Mouse (Mus musculus): ENCODE data around the gene Vars.
"Not testable (repeated sequence)": the region's sequence is repeated elsewhere in the genome, so short reads cannot be mapped to it uniquely, and the experiment has no call there.

Vars gene

GRCm38 (mm10) chr17:35000717-35001451 lies at the start of gene Vars:
Gene Vars (plus strand): TSS chr17:35000987.
- in situ Hi-C loops (cut with MboI; ENCODE audit: low pct_unique_long_range_greater_than_20kb in 1 of 2, low sequenced_read_pairs in 2 of 2, unreplicated experiment in 1 of 2), result loop anchor here in 1 of 2 experiments (10.0 kb wide), 1 partner anchor 114 kb away; the partner anchor contains the start of gene Ly6g5b

GRCm38 (mm10) chr17:34951636-34952377 lies 49.0 kb upstream of the Vars start:
- in situ Hi-C loops (cut with MboI; ENCODE audit: low pct_unique_long_range_greater_than_20kb in 1 of 2, low sequenced_read_pairs in 2 of 2, unreplicated experiment in 1 of 2), result no loop called here

GRCm38 (mm10) chr17:34952378-34953040 lies 48.3 kb upstream of the Vars start:
- in situ Hi-C loops (cut with MboI; ENCODE audit: low pct_unique_long_range_greater_than_20kb in 1 of 2, low sequenced_read_pairs in 2 of 2, unreplicated experiment in 1 of 2), result no loop called here

GRCm38 (mm10) chr17:34953258-34953657 lies 47.5 kb upstream of the Vars start:
- in situ Hi-C loops (cut with MboI; ENCODE audit: low pct_unique_long_range_greater_than_20kb in 1 of 2, low sequenced_read_pairs in 2 of 2, unreplicated experiment in 1 of 2), result no loop called here

- in situ Hi-C loops (cut with MboI; ENCODE audit: low pct_unique_long_range_greater_than_20kb in 1 of 2, low sequenced_read_pairs in 2 of 2, unreplicated experiment in 1 of 2), result no loop called here
These were observed 46.9 kb upstream of the Vars start for GRCm38 (mm10) chr17:34953904-34954303.

- in situ Hi-C loops (cut with MboI; ENCODE audit: low pct_unique_long_range_greater_than_20kb in 1 of 2, low sequenced_read_pairs in 2 of 2, unreplicated experiment in 1 of 2), result no loop called here
These were observed 46.0 kb upstream of the Vars start for GRCm38 (mm10) chr17:34954831-34955230.

GRCm38 (mm10) chr17:34955884-34956283 lies 44.9 kb upstream of the Vars start:
- in situ Hi-C loops (cut with MboI; ENCODE audit: low pct_unique_long_range_greater_than_20kb in 1 of 2, low sequenced_read_pairs in 2 of 2, unreplicated experiment in 1 of 2), result no loop called here

- in situ Hi-C loops (cut with MboI; ENCODE audit: low pct_unique_long_range_greater_than_20kb in 1 of 2, low sequenced_read_pairs in 2 of 2, unreplicated experiment in 1 of 2), result no loop called here
These were observed 44.4 kb upstream of the Vars start for GRCm38 (mm10) chr17:34956340-34956739.

- in situ Hi-C loops (cut with MboI; ENCODE audit: low pct_unique_long_range_greater_than_20kb in 1 of 2, low sequenced_read_pairs in 2 of 2, unreplicated experiment in 1 of 2), result not testable (repeated sequence)
These were observed 43.5 kb upstream of the Vars start for GRCm38 (mm10) chr17:34957291-34957690.

GRCm38 (mm10) chr17:34957966-34958365 lies 42.8 kb upstream of the Vars start:
- in situ Hi-C loops (cut with MboI; ENCODE audit: low pct_unique_long_range_greater_than_20kb in 1 of 2, low sequenced_read_pairs in 2 of 2, unreplicated experiment in 1 of 2), result not testable (repeated sequence)

GRCm38 (mm10) chr17:34958734-34959129 lies 42.1 kb upstream of the Vars start:
- in situ Hi-C loops (cut with MboI; ENCODE audit: low pct_unique_long_range_greater_than_20kb in 1 of 2, low sequenced_read_pairs in 2 of 2, unreplicated experiment in 1 of 2), result not testable (repeated sequence)

- in situ Hi-C loops (cut with MboI; ENCODE audit: low pct_unique_long_range_greater_than_20kb in 1 of 2, low sequenced_read_pairs in 2 of 2, unreplicated experiment in 1 of 2), result not testable (repeated sequence)
These were observed 41.5 kb upstream of the Vars start, which contains the start of gene Hspa1b for GRCm38 (mm10) chr17:34959130-34959778. Gene Hspa1b (minus strand): TSS chr17:34959238.

GRCm38 (mm10) chr17:34959881-34960515 lies 40.8 kb upstream of the Vars start:
- in situ Hi-C loops (cut with MboI; ENCODE audit: low pct_unique_long_range_greater_than_20kb in 1 of 2, low sequenced_read_pairs in 2 of 2, unreplicated experiment in 1 of 2), result no loop called here

GRCm38 (mm10) chr17:34960702-34961493 lies 39.9 kb upstream of the Vars start:
- in situ Hi-C loops (cut with MboI; ENCODE audit: low pct_unique_long_range_greater_than_20kb in 1 of 2, low sequenced_read_pairs in 2 of 2, unreplicated experiment in 1 of 2), result no loop called here

- in situ Hi-C loops (cut with MboI; ENCODE audit: low pct_unique_long_range_greater_than_20kb in 1 of 2, low sequenced_read_pairs in 2 of 2, unreplicated experiment in 1 of 2), result no loop called here
These were observed 38.7 kb upstream of the Vars start for GRCm38 (mm10) chr17:34962125-34962524.

GRCm38 (mm10) chr17:34962841-34963240 lies 37.9 kb upstream of the Vars start:
- in situ Hi-C loops (cut with MboI; ENCODE audit: low pct_unique_long_range_greater_than_20kb in 1 of 2, low sequenced_read_pairs in 2 of 2, unreplicated experiment in 1 of 2), result no loop called here

GRCm38 (mm10) chr17:34964640-34965049 lies 36.1 kb upstream of the Vars start:
- in situ Hi-C loops (cut with MboI; ENCODE audit: low pct_unique_long_range_greater_than_20kb in 1 of 2, low sequenced_read_pairs in 2 of 2, unreplicated experiment in 1 of 2), result no loop called here

- in situ Hi-C loops (cut with MboI; ENCODE audit: low pct_unique_long_range_greater_than_20kb in 1 of 2, low sequenced_read_pairs in 2 of 2, unreplicated experiment in 1 of 2), result no loop called here
These were observed 35.2 kb upstream of the Vars start for GRCm38 (mm10) chr17:34965627-34966026.
